Mouse (Mus musculus) stomach, postnatal 0 days (tissue): Measurements from ENCODE around the gene Lzts3. TPM values are rescaled to one million over a fixed set of nuclear protein-coding genes. Genes with fewer than 3 reads are reported as not detected.

Experiments used
- ATAC-seq: fragments of 200-750 bp; cut with Nextera tagmentation; 2 replicates; pipeline ENCODE4 v1.8.0; 2017; ENCODE audit not compliant: low FRiP score, low TSS enrichment
- DNase-seq: peaks from one replicate; pipeline ENCODE4 v3.0.0-alpha.2; 2016; ENCODE audit warnings: low spot score
- H3K27ac ChIP-seq: fragments of 300-500 bp; sonication (generic); replicated peaks from 2 replicates; pipeline ENCODE4 v1.5.1; 2014; ENCODE audit warnings: mild to moderate bottlenecking, control low read depth
- H3K27me3 ChIP-seq: fragments of 300-500 bp; sonication (generic); 2 replicates; pipeline ENCODE4 v1.6.1; 2014; ENCODE audit warnings: low read length; ENCODE audit not compliant: control insufficient read depth, insufficient read depth
- H3K36me3 ChIP-seq: fragments of 300-500 bp; sonication (generic); 2 replicates; pipeline ENCODE4 v1.6.1; 2014; ENCODE audit warnings: low read length, mixed read lengths; ENCODE audit not compliant: control insufficient read depth, insufficient read depth
- H3K4me1 ChIP-seq: fragments of 300-500 bp; sonication (generic); replicated peaks from 2 replicates; pipeline ENCODE4 v1.6.1; 2014; ENCODE audit warnings: antibody characterized with exemption; ENCODE audit not compliant: control insufficient read depth, insufficient read depth
- H3K4me2 ChIP-seq: fragments of 300-500 bp; sonication (generic); replicated peaks from 2 replicates; pipeline ENCODE4 v1.6.1; 2014; ENCODE audit warnings: low read depth, mild to moderate bottlenecking, control low read depth, moderate library complexity
- H3K4me3 ChIP-seq: fragments of 300-500 bp; sonication (generic); 2 replicates; pipeline ENCODE4 v1.5.1; 2014; ENCODE audit warnings: low read depth, low read length, control low read depth
- H3K9ac ChIP-seq: fragments of 300-500 bp; sonication (generic); 2 replicates; pipeline ENCODE4 v1.6.1; 2014; ENCODE audit warnings: mild to moderate bottlenecking, low read length, control low read depth, mixed read lengths
- H3K9me3 ChIP-seq: fragments of 300-500 bp; sonication (generic); 2 replicates; pipeline ENCODE4 v1.6.1; 2016; ENCODE audit warnings: low read length; ENCODE audit not compliant: control insufficient read depth
- CTCF ChIP-seq: IDR thresholded peaks from 2 replicates; pipeline ENCODE4 v1.5.1; 2016; ENCODE audit warnings: antibody characterized with exemption, low read depth, mild to moderate bottlenecking, moderate library complexity
- EP300 ChIP-seq: optimal IDR thresholded peaks from 2 replicates; pipeline ENCODE3; 2016; ENCODE audit warnings: antibody characterized with exemption
- WGBS: fragments of 180-500 bp; shearing (Covaris S2); extraction: QIAGEN DNeasy Blood & Tissue Kit; methylation state at CpG from one replicate; pipeline ENCODE4 v1.1.7; 2014; 5-methylcytosine and 5-hydroxymethylcytosine counted together
- polyA plus RNA-seq: library from polyadenylated mRNA; unstranded; fragments of >200 nt; fragmentation: Nextera tagmentation; extraction: Ambion mirVana; gene quantifications from 2 replicates; pipeline ENCODE4 v1.2.1, GENCODE M21; 2015

Lzts3 gene
- polyA plus RNA-seq, 1 experiment from 2014 or later, result 3.1 TPM

DNA sequence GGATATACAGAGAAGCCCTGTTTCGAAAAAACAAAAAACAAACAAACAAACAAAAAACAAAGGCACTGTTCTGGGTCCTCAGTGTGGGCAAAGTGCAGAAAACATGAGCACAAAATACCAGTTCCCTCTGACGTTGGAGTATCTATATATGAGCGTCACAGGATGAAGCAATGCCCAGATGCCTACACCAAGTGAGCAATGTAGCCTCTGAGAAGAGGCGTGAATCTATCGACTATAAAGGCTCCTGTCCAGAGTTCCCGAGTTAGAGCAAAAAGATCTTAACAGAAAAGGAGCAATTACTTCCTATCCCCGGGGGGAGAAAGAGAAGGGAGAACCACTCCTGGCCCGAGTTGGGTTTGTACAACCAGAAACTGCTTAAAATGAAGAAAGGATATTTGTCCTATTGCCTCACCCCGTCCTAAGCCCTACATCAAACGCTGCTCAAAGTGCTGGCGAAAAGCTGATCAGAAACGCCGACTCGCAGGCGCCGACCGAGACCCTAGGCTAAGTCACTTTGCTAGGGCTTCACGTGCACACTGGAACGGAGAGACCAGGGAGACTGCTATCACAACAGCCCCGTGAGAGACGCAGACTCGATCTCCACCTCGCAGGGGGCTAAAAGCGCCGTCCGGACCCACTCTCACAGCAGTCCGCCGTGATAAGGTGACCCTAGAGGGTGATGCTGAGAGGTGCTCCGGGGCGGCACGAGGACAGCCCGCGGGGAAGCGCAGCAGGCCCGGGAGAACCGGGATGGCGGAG, 13.3 kb downstream of the Lzts3 start:
- H3K4me3 ChIP-seq, result peak overlapping the region; percentile 79
- no peaks in the 10 kb centered on the region for H3K36me3 ChIP-seq
- TF ChIP-seq CTCF (no peak), EP300 (no peak)
- no peaks in the 10 kb centered on the region for H3K9me3 ChIP-seq
- H3K4me1 ChIP-seq, result no peaks in the 10 kb centered on the region
- no peaks in the 10 kb centered on the region for H3K27me3 ChIP-seq
- DNase-seq (no peak), ATAC-seq (peak; percentile 55)
- 1% methylated on average over 37 of the region's 37 CpGs for WGBS
- peak overlapping the region; percentile 76 for H3K4me2 ChIP-seq
- peak overlapping the region; percentile 82 for H3K9ac ChIP-seq
- H3K27ac ChIP-seq, result peak overlapping the region; percentile 78

DNA sequence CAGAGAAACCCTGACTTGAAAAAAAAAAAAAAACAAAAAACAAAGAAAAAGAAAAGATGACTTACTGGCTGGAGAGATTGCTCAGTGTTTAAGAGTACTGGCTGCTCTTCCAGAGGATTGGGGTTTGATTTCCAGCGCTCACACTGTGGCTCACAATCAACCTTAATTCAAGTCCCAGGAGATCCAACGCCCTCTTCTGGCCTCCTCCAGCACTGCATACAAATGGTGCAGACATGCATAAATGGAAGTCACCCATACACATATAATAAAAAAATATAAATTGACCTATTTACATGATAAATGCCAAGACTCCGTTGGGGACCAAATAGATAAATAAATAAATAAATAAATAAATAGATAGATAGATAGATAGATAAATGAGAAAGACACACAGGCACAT, 14.2 kb downstream of the Lzts3 start:
- no peaks in the 10 kb centered on the region for H3K9me3 ChIP-seq

DNA sequence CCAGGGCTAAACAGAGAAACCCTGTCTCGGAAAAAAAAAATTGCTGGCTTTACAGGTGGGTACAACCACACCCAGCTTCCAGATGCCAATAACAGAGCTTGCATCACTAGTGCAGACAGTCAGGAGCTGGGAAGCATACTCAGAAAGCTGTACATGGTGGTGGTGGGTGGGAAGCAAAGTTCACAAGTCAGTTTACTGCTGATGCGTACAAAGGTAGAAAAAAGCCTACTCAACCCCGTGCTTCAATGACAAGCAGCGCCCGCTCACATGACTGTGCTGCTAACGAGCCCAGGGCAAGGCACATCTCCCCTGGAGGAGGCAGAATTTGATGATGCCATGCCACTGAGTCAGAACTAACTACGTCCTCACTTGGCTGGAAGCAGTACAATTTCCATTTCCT, 23.6 kb downstream of the Lzts3 start:
- H3K9ac ChIP-seq, result no peak overlapping the region
- no peak for ATAC-seq
- H3K27ac ChIP-seq, result no peak overlapping the region
- no peaks in the 10 kb centered on the region for H3K4me1 ChIP-seq
- no peak for DNase-seq
- H3K36me3 ChIP-seq, result peaks cover 22% of the 10 kb centered on the region
- 85% methylated on average over 7 of the region's 7 CpGs for WGBS
- H3K9me3 ChIP-seq, result no peaks in the 10 kb centered on the region
- H3K27me3 ChIP-seq, result no peaks in the 10 kb centered on the region
- TF ChIP-seq EP300 (no peak), CTCF (no peak)
- H3K4me3 ChIP-seq, result no peak overlapping the region
- no peak overlapping the region for H3K4me2 ChIP-seq

More for the DNA sequence above, 14.2 kb downstream of the Lzts3 start:
- no peaks in the 10 kb centered on the region for H3K4me1 ChIP-seq
- H3K4me2 ChIP-seq, result no peak overlapping the region; the same call in 1 of the 2 replicates
- H3K4me3 ChIP-seq, result no peak overlapping the region
- no peak overlapping the region for H3K9ac ChIP-seq
- DNase-seq, result peak; percentile 24
- no peak for ATAC-seq
- WGBS, result 58% methylated on average over 3 of the region's 3 CpGs
- no peaks in the 10 kb centered on the region for H3K27me3 ChIP-seq
- H3K36me3 ChIP-seq, result peaks cover under 1% of the 10 kb centered on the region; the same call in 1 of the 2 replicates
- no peak overlapping the region for H3K27ac ChIP-seq
- TF ChIP-seq CTCF (peak; percentile 43), EP300 (no peak)

DNA sequence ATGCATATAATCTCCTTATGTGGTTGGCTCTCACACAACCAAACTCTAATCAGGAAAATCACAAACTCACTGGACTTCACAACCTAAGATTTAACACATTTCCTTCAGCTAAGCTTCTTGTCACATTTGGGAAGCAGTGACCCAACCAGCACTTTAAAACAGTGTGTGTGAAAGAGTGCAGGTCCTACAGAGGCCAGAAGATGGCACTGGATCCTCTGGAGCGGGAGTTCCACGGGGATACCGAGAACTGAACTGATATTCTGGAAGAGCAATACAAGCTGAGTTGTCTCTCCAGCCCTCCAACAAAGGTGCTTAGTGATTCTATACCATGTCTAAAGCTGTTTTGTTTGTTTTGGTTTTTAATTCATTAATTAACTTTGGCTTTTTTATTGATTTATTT, 29.5 kb downstream of the Lzts3 start:
- Histone ChIP-seq H3K27ac (no peak overlapping the region), H3K36me3 (peaks cover 14% of the 10 kb centered on the region)

DNA sequence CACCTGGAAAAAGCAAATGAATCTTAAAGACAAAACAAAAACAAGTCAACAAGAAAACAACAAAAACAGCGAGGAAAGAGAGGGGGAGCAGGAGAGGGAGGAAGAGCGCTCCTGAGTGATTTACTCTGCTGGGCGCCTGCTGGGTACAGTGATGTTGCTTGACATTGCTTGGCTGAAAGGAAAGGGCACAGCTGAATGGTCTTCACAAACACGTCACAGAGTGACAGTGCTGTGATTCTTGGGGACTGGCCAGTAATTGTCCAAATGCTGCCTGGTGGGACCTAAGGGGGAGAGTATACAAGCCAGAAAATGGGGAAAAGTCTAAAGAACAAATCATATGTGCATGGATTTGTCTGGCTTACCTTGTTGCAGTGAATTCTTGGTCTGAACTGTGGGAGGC, 40.4 kb downstream of the Lzts3 start:
- peaks cover 13% of the 10 kb centered on the region; the same call in 1 of the 2 replicates for H3K36me3 ChIP-seq
- no peak overlapping the region for H3K27ac ChIP-seq
- DNase-seq, result no peak
- H3K9me3 ChIP-seq, result no peaks in the 10 kb centered on the region
- no peaks in the 10 kb centered on the region for H3K4me1 ChIP-seq
- 86% methylated on average over 4 of the region's 4 CpGs for WGBS
- H3K27me3 ChIP-seq, result no peaks in the 10 kb centered on the region
- H3K4me3 ChIP-seq, result no peak overlapping the region
- no peak overlapping the region for H3K9ac ChIP-seq
- TF ChIP-seq EP300, result no peak
- TF ChIP-seq CTCF, result no peak
- no peak overlapping the region for H3K4me2 ChIP-seq
- no peak for ATAC-seq

More for the DNA sequence above, 29.5 kb downstream of the Lzts3 start:
- no peak for DNase-seq
- ATAC-seq, result no peak
- Histone ChIP-seq H3K4me3 (no peak overlapping the region), H3K9me3 (no peaks in the 10 kb centered on the region), H3K4me1 (no peaks in the 10 kb centered on the region), H3K4me2 (no peak overlapping the region), H3K9ac (no peak overlapping the region), H3K27me3 (no peaks in the 10 kb centered on the region)
- WGBS, result 57% methylated on average over 3 of the region's 3 CpGs
- TF ChIP-seq CTCF (peak; percentile 70), EP300 (no peak)

DNA sequence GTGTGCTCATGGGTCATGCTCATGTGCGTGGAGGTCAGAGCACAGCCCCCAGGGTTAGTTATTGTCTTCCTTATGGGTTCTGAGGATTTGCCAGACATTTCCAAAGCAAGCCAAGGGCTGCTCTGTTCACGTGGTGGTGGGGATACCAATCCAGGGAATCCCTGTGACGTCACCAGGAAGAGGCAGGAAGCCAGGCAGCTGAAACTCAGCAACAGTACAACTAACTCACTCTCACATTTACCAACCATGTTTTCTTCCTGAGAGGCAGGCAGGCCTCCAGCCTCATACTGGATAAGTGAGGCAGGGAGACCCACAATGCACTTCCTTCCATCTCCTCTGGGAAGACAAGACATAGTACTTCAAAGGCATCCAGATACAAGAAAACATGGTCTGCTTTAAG, 44.2 kb downstream of the Lzts3 start:
- Histone ChIP-seq H3K4me3 (no peak overlapping the region), H3K27me3 (no peaks in the 10 kb centered on the region), H3K9ac (no peak overlapping the region), H3K9me3 (no peaks in the 10 kb centered on the region), H3K27ac (no peak overlapping the region), H3K4me1 (no peaks in the 10 kb centered on the region), H3K36me3 (peaks cover 16% of the 10 kb centered on the region), H3K4me2 (no peak overlapping the region)
- TF ChIP-seq CTCF (no peak), EP300 (no peak)
- WGBS, result 73% methylated on average over 3 of the region's 3 CpGs
- ATAC-seq (no peak), DNase-seq (no peak)
